In the genomic region with DNA sequence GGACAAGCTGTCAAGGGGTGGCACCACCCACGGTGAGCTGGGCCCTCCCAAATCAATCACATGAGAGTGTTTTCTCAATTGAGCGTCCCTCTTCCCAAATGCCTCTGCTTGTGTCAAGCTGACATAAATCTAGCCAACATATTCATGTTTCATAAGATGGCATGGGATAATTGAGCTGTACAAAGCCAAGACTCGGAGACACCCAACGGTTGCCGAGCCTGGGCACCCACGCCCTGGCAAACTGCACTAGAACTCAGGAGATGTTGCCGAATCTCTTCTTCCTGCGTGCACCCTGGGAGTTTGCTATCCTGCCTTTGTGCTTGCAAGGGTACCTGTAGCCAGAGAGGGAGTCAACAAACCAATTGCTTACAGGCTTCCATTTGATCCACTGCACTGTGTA, we compare ENCODE assay signal across 15 mouse cellular contexts.
DNase-seq lines count a peak whose midpoint lies in the region.
"Had no signal": no experiment of that assay in that cellular context is flagged by ENCODE, and none has a peak within 500 bp of the region (broad histone marks: within the 10 kb centered on the region; RNA-seq: fewer than 3 reads in every experiment).

No protein-coding gene starts in this region.

- DNase-seq in layer of hippocampus, adult 11-12 months (ENCODE audit: low spot score) = peak; percentile 32
- DNase-seq in layer of hippocampus, postnatal 10 days (ENCODE audit: low spot score in 2 of 2) = no peak
- DNase-seq in layer of hippocampus, adult 9-11 months = peak; percentile 42
- DNase-seq in layer of hippocampus, postnatal 14 days (ENCODE audit: low spot score in 2 of 2) = no peak
- peak; percentile 67 for DNase-seq in brain, adult 2 months (ENCODE audit: low read depth, low spot score)
- DNase-seq in cerebellum, adult 9-11 months = no peak
- DNase-seq: adrenal gland, adult 2 months; adrenal gland, postnatal 10 days; adrenal gland, postnatal 25 days; cerebellum, adult 11-12 months; cerebellum, adult 2 months; cerebellum, adult 9-10 months; cerebellum, postnatal 14 days; cerebellum, postnatal 36 days; embryo, embryonic 11 days had no signal

Comparison
In these comparisons a context has a peak if more than half of its experiments do, and no peak if none do; other contexts are left out.
1. DNase-seq: peak in layer of hippocampus, adult 11-12 months (single experiment), layer of hippocampus, adult 9-11 months (single experiment) and brain, adult 2 months (single experiment); none in layer of hippocampus, postnatal 10 days (0 of 2), layer of hippocampus, postnatal 14 days (0 of 2) and cerebellum, adult 9-11 months (single experiment).